Mouse (Mus musculus) embryo, embryonic 9.5 days (tissue): Measurements from ENCODE around the gene Shroom1.

ENCODE experiments used
- DNase-seq: peaks from one replicate; pipeline ENCODE4 v3.0.0-alpha.2; 2017; ENCODE audit errors: extremely low spot score

The Shroom1 gene

DNA sequence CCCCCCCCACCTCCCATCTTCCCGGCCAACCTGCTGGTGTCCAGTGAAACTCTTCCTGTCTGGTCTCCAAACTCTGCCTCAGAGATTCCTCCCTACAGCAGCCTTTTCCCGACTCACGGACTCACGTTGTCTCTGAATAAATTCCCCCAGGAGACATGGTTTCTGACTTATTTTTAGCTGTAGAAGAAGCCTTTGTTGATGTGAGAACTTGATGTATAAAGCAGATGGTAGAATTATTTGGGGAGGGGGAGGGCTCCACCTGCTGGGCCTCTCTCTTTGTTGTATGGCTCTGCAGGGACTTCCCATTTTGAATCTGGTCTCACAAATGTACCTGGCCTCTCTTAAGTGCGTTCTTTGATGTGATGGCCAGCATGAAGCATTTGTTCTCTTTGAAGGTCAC lies 53.3 kb downstream of the Shroom1 start:
- no peak for DNase-seq

DNA sequence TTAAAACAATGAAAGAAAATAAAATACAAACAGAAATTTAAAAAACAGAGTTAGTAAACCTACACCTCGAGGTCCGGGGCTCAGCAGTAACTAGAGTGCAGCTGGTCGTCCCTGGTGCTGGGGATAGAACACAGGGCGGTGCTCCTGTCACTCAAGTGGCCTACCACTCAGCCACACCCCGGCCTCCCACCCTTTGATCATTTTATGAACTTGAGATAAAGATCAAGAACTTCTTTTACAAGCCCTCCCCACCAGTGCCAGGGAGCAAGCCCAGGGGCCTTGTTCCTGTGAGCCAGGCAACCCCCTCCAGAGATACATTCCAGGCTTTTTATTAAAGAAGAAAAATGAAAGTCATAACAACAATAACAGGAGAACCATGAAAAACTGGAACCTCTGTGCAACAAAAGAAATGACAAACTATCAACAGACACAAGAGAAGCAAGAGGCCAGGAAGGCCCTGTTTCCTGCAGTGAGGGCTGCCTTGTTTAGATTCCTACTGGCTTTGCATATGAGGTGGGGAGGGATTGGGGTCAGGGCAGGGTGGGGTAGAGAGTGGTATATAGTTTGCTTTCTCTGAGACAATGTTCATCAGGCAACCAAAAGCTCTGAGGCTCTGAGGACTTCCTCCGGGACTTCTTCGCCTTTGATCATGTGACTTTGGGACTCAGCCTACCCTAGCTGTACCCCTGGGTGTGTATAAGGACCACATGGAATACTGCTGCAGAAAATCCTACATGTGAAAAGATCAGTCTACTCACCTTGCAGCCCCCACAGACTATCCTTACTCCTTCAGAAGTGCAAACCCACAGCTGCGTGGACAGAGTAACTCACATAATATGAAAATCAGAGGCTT lies 60.0 kb downstream of the Shroom1 start:
- DNase-seq: no peak
